Mouse (Mus musculus) neural tube, embryonic 15.5 days (tissue): ENCODE measurements around the gene Kctd15. TPM values are rescaled to one million over a fixed set of nuclear protein-coding genes. Genes with fewer than 3 reads are reported as not detected.

Experiments used
- ATAC-seq: fragments of 200-750 bp; cut with Nextera tagmentation; 2 replicates; pipeline ENCODE4 v1.8.0; 2017; ENCODE audit warnings: mild to moderate bottlenecking, moderate TSS enrichment, moderate library complexity; ENCODE audit not compliant: low FRiP score
- H3K27ac ChIP-seq: fragments of 300-500 bp; sonication (generic); replicated peaks from 2 replicates; pipeline ENCODE4 v1.5.1; 2015; ENCODE audit warnings: mild to moderate bottlenecking, inconsistent platforms
- H3K27me3 ChIP-seq: fragments of 300-500 bp; sonication (generic); replicated peaks from 2 replicates; pipeline ENCODE4 v1.6.1; 2015; ENCODE audit warnings: inconsistent platforms
- H3K36me3 ChIP-seq: fragments of 300-500 bp; sonication (generic); 2 replicates; pipeline ENCODE4 v1.6.1; 2015; ENCODE audit warnings: inconsistent platforms
- H3K4me1 ChIP-seq: fragments of 300-500 bp; sonication (generic); 2 replicates; pipeline ENCODE4 v1.6.1; 2015; ENCODE audit warnings: inconsistent platforms
- H3K4me2 ChIP-seq: fragments of 300-500 bp; sonication (generic); 2 replicates; pipeline ENCODE4 v1.6.1; 2015; ENCODE audit warnings: inconsistent platforms, mild to moderate bottlenecking, moderate library complexity
- H3K4me3 ChIP-seq: fragments of 300-500 bp; sonication (generic); replicated peaks from 2 replicates; pipeline ENCODE4 v1.5.1; 2015; ENCODE audit warnings: mild to moderate bottlenecking, inconsistent platforms
- H3K9ac ChIP-seq: fragments of 300-500 bp; sonication (generic); replicated peaks from 2 replicates; pipeline ENCODE4 v1.6.1; 2015; ENCODE audit warnings: mild to moderate bottlenecking, inconsistent platforms
- H3K9me3 ChIP-seq: fragments of 300-500 bp; sonication (generic); replicated peaks from 2 replicates; pipeline ENCODE4 v1.6.1; 2016; ENCODE audit warnings: inconsistent platforms
- WGBS: fragments of 180-500 bp; shearing (Covaris S2); methylation state at CpG from one replicate; pipeline ENCODE4 v1.1.7; 2015; ENCODE audit warnings: mixed read lengths; 5-methylcytosine and 5-hydroxymethylcytosine counted together
- polyA plus RNA-seq: library from polyadenylated mRNA; unstranded; fragments of >200 nt; fragmentation: Nextera tagmentation; extraction: Ambion mirVana; gene quantifications from 2 replicates; pipeline ENCODE4 v1.2.1, GENCODE M21; 2015

Kctd15 gene
- polyA plus RNA-seq, 1 experiment from 2014 or later, result 26.0 TPM

GRCm38 (mm10) chr7:34644591-34644990 lies 11.9 kb downstream of the Kctd15 start:
- Histone ChIP-seq H3K36me3 (peaks cover 61% of the 10 kb centered on the region), H3K27ac (no peak overlapping the region), H3K4me2 (no peak overlapping the region), H3K4me1 (peaks cover 49% of the 10 kb centered on the region), H3K9me3 (no peaks in the 10 kb centered on the region), H3K27me3 (no peaks in the 10 kb centered on the region), H3K4me3 (no peak overlapping the region), H3K9ac (no peak overlapping the region)
- WGBS, result 56% methylated on average over 18 of the region's 18 CpGs
- ATAC-seq, result no peak

DNA sequence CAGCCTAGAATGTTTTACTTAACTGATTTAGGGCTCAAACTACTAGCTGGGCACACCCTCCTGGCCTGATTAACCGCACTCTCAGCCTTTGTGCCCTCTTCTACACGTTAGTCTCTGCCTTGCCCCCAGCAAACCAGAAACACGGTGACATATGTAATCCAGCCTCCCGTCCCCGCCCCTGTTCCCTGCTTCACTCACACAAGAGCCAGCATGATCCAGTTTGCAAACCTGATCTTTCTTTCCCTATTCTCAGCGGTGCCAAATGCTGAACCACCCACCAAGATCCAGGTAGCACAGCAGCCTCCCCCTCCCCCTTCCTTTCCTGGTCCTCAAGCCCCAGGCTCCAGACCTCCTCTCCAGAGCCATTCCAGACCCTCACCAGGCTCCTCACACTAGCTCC lies 13.2 kb downstream of the Kctd15 start:
- no peaks in the 10 kb centered on the region for H3K27me3 ChIP-seq
- H3K27ac ChIP-seq, result no peak overlapping the region
- 79% methylated on average over 6 of the region's 6 CpGs for WGBS
- H3K4me1 ChIP-seq, result peaks cover 40% of the 10 kb centered on the region
- ATAC-seq, result no peak
- peaks cover 60% of the 10 kb centered on the region for H3K36me3 ChIP-seq
- H3K4me2 ChIP-seq, result no peak overlapping the region
- H3K4me3 ChIP-seq, result no peak overlapping the region
- no peaks in the 10 kb centered on the region for H3K9me3 ChIP-seq
- no peak overlapping the region for H3K9ac ChIP-seq

- WGBS, result 88% methylated on average over 13 of the region's 13 CpGs
- Histone ChIP-seq H3K27me3 (no peaks in the 10 kb centered on the region), H3K9me3 (no peaks in the 10 kb centered on the region), H3K4me3 (no peak overlapping the region), H3K27ac (no peak overlapping the region), H3K36me3 (peaks cover 52% of the 10 kb centered on the region), H3K4me1 (peaks cover 35% of the 10 kb centered on the region), H3K9ac (no peak overlapping the region), H3K4me2 (no peak overlapping the region)
- ATAC-seq, result no peak
Measured at GRCm38 (mm10) chr7:34641968-34642367, 14.6 kb downstream of the Kctd15 start.

DNA sequence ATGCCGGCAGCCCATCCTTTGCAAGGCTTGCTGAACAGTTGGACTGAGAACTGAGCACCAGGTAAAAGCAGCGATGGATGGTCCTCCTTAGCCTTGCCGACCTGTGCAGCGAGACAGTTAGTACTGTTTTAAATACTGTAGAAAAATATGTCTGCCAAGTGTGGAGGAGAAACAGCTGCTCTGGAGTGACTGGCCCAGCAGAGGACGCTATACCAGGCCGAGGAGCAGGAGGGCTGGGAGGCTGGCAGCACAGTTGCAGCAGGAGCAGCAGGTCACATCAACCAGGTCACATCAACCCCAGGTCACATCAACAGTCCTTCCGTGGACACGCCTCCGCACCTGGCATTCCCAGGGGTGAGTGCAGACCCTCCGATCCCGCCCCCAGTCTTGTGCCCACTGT lies 16.7 kb downstream of the Kctd15 start:
- WGBS, result 87% methylated on average over 11 of the region's 11 CpGs
- peaks cover 46% of the 10 kb centered on the region for H3K36me3 ChIP-seq
- ATAC-seq, result no peak

GRCm38 (mm10) chr7:34636661-34637060 lies 19.9 kb downstream of the Kctd15 start:
- WGBS, result 73% methylated on average over 4 of the region's 4 CpGs
- peaks cover 3% of the 10 kb centered on the region; the same call in 1 of the 2 replicates for H3K4me1 ChIP-seq
- no peaks in the 10 kb centered on the region for H3K9me3 ChIP-seq
- no peak for ATAC-seq
- H3K27me3 ChIP-seq, result no peaks in the 10 kb centered on the region
- no peak overlapping the region for H3K4me3 ChIP-seq
- H3K4me2 ChIP-seq, result no peak overlapping the region
- H3K9ac ChIP-seq, result no peak overlapping the region
- no peak overlapping the region for H3K27ac ChIP-seq
- H3K36me3 ChIP-seq, result peaks cover 27% of the 10 kb centered on the region

More for the DNA sequence above, 16.7 kb downstream of the Kctd15 start:
- no peaks in the 10 kb centered on the region for H3K27me3 ChIP-seq
- H3K4me3 ChIP-seq, result no peak overlapping the region
- no peak overlapping the region for H3K9ac ChIP-seq
- no peak overlapping the region for H3K27ac ChIP-seq
- H3K4me2 ChIP-seq, result no peak overlapping the region
- no peaks in the 10 kb centered on the region for H3K9me3 ChIP-seq
- H3K4me1 ChIP-seq, result peaks cover 15% of the 10 kb centered on the region

DNA sequence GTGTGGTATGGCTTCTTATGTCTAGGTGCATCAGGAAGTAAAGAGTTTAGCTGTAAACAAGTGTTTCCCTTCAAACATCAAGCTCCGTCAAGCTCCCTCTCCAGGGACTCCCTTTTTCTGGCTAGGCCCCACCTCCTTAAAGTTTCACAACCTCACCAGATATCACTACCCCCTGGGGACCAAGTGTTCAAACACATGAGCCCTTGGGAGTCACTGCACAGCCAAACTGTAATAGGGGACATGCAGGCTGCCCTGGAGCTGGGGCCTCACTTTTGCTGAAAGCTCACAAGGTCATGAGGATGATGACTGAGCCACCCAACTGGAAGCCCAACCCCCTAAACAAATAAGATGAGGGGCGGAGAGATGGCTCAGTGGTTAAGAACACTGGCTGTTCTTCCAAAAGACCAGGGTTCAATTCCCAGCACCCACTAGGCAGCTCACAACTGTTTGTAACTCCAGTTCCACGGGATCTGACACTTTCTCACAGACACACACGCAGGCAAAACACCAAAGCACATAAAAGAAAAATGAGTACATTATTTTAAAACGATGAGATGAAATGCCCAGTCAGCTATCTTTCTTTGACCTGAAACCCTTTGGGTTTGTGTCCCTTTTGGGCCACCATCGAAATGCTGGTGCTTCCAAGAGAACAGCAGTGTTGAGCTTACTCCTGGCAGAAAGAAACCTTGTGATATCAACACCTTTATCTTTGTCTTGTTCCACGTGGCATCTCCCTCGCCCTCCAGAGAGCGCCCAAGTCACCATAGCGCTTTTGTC lies 23.4 kb downstream of the Kctd15 start:
- no peak for ATAC-seq
- WGBS, result 78% methylated on average over 10 of the region's 10 CpGs
- peaks cover 20% of the 10 kb centered on the region for H3K4me1 ChIP-seq
- no peaks in the 10 kb centered on the region for H3K9me3 ChIP-seq
- no peak overlapping the region for H3K9ac ChIP-seq
- no peaks in the 10 kb centered on the region for H3K36me3 ChIP-seq
- H3K4me2 ChIP-seq, result no peak overlapping the region
- H3K4me3 ChIP-seq, result no peak overlapping the region
- H3K27me3 ChIP-seq, result no peaks in the 10 kb centered on the region
- H3K27ac ChIP-seq, result no peak overlapping the region

DNA sequence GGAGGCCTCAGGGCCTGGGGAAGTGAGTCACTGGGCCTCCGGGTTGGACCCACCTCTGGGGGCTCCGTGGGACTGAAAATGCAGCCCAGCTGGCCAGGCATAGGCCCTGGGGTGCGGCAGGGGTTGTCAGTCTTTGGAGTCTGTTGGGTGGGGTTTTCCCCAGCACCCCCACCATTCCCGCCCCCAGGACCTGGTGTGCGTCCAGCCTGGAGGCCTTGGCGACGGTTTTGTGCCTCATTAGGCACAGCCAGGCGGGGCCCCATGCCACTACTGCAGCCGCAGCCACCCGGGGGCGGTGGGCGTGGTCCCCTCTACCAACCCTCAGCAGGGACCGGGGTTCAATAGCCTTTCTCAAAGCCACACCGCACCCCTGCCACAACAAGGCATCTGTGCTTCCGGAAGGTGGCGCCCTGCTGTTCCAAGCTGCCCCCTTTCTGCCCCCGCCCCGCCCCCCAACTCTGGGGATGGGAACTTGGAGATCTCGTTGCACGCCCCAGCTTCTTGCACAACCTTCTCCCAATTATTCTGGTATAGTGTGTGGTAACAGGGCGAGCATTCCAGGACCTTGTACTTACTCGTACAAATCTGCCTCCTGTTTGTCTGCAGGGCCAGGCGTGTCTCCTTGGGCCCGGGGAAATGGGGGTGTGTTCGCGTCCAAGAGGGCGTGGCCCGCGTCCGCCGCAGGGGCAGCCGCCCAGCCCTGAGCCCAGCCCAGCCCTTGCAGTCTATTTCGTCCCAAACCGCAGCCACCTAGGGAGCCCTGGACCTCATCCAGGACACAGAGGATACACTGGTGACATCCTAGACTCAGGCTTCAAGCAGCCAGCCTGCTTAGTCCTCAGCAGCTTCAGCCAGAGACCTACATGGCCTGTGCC lies 26.1 kb downstream of the Kctd15 start:
- Histone ChIP-seq H3K4me1 (peaks cover 17% of the 10 kb centered on the region), H3K27me3 (no peaks in the 10 kb centered on the region), H3K9ac (peak overlapping the region; percentile 38; the same call in 1 of the 2 replicates), H3K4me2 (peak overlapping the region; percentile 62), H3K27ac (peak overlapping the region; percentile 56; the same call in 1 of the 2 replicates), H3K36me3 (no peaks in the 10 kb centered on the region), H3K4me3 (peak overlapping the region; percentile 29), H3K9me3 (no peaks in the 10 kb centered on the region)
- under 1% methylated on average over 34 of the region's 34 CpGs for WGBS
- peak; percentile 85 for ATAC-seq

DNA sequence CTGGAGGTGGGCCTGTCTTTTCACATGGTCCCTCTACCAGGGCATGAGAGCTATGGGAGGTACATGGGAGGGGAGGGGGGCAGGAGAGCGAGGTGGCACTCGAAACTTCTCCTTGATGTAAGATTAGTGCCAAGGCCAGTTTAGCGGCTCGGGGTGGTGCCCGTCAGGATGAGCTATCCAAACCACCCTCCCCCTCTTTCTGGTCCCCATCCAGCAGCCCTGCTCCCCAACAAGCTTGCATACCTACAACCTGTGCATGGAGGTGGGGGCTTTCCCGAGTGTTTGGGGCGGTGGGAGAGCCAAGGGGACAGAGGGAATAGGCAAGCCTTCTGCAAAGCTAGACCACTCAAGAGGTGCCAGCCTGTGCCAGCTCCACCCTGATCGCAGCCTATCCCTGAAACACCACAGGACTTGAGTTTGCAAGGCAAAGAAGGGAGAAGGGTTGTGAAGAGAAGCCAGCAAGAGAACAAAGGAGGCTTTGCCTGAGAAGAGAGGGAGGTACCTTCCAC lies 26.8 kb downstream of the Kctd15 start:
- no peaks in the 10 kb centered on the region for H3K9me3 ChIP-seq
- 42% methylated on average over 8 of the region's 8 CpGs for WGBS
- peak overlapping the region; percentile 38; the same call in 1 of the 2 replicates for H3K9ac ChIP-seq
- peaks cover 17% of the 10 kb centered on the region for H3K4me1 ChIP-seq
- H3K27ac ChIP-seq, result peak overlapping the region; percentile 56
- no peaks in the 10 kb centered on the region for H3K36me3 ChIP-seq
- peak overlapping the region; percentile 62 for H3K4me2 ChIP-seq
- no peak; the same call in 1 of the 2 replicates for ATAC-seq
- H3K4me3 ChIP-seq, result peak overlapping the region; percentile 29
- no peaks in the 10 kb centered on the region for H3K27me3 ChIP-seq

- Histone ChIP-seq H3K4me1 (no peaks in the 10 kb centered on the region), H3K27ac (no peak overlapping the region), H3K9me3 (no peaks in the 10 kb centered on the region), H3K36me3 (no peaks in the 10 kb centered on the region), H3K4me2 (no peak overlapping the region), H3K4me3 (no peak overlapping the region), H3K9ac (no peak overlapping the region), H3K27me3 (no peaks in the 10 kb centered on the region)
- WGBS, result 30% methylated on average over 2 of the region's 2 CpGs
- ATAC-seq, result no peak
Measured at GRCm38 (mm10) chr7:34620411-34620810, 36.1 kb downstream of the Kctd15 start.

GRCm38 (mm10) chr7:34618141-34618890 lies 38.2 kb downstream of the Kctd15 start:
- Histone ChIP-seq H3K9ac (no peak overlapping the region), H3K4me2 (no peak overlapping the region), H3K27ac (no peak overlapping the region), H3K4me1 (no peaks in the 10 kb centered on the region), H3K4me3 (no peak overlapping the region), H3K9me3 (no peaks in the 10 kb centered on the region), H3K36me3 (no peaks in the 10 kb centered on the region), H3K27me3 (no peaks in the 10 kb centered on the region)
- WGBS, result 85% methylated on average over 11 of the region's 11 CpGs
- ATAC-seq, result no peak

DNA sequence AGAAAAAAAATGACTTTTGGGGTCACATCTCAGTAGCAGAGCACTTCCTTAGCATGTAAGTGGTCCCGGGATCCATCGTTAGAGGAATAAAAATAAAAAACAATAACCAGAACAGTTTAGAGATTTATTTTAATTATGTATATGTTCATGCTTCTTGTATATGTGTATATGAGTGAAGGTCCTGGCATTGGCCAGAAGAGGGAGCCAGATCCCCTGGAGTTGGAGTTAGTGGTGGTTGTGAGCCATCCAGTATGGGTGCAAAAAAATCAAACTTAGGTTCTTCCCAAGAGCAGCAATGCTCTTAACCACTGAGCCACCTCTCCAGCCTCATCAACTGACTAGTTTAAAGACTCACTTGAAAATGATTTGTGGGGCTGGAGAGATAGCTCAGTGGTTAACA lies 40.3 kb downstream of the Kctd15 start:
- H3K27ac ChIP-seq, result no peak overlapping the region
- H3K4me1 ChIP-seq, result no peaks in the 10 kb centered on the region
- WGBS, result 87% methylated on average over 2 of the region's 2 CpGs
- no peaks in the 10 kb centered on the region for H3K36me3 ChIP-seq
- H3K9ac ChIP-seq, result no peak overlapping the region
- H3K9me3 ChIP-seq, result no peaks in the 10 kb centered on the region
- H3K4me2 ChIP-seq, result no peak overlapping the region
- no peak overlapping the region for H3K4me3 ChIP-seq
- H3K27me3 ChIP-seq, result no peaks in the 10 kb centered on the region
- ATAC-seq, result no peak
